Mouse (Mus musculus): ENCODE measurements around the gene Abhd16b. TPM values are rescaled to one million over a fixed set of nuclear protein-coding genes. Genes with fewer than 3 reads are reported as not detected.

Gene Abhd16b
- total RNA-seq (2014; rRNA removed) (not detected in 2 replicates), polyA plus RNA-seq (2015; fragmentation: Nextera tagmentation; extraction: Ambion mirVana) (not detected in 2 replicates)

DNA sequence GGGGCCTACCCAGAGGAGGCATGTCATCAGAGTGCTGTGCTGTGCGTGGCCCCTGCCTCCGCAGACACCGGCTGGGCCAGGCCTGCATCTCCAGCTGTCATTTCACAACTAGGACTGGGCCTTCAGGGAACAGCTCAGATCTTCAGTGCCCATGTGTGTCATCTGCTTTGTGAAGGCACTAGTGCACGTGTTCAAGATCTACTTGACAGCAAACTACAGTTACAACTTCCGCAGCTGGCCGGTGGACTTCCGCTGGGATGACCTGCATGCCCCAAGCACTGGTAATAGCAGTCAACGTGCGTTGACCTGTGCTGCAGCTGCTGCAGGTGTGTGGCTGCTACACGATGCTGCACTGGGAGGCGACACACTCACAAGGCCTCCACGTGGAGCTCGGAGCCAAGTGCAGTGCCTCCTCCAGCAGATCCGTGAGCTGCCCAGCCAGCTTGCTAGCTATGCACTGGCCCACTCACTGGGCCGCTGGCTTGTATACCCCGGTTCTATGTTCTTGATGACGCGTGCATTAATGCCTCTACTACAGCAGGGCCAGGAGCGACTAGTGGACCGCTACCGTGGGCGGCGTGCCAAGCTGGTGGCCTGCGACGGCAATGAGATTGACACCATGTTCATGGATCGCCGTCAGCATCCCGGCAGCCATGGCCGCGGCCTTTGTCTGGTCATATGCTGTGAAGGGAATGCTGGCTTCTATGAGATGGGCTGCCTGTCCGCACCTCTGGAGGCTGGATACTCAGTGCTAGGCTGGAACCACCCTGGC is at the start of gene Abhd16b:
Gene Abhd16b, plus strand, starts transcription at position 51 of the 772 bp plus-strand sequence.
- no peak within 1 kb of the TSS for H3K4me2 ChIP-seq (ENCODE audit: low read depth)
- ATAC-seq (no peak), DNase-seq (no peak)
- H3K9ac ChIP-seq, result no peak within 1 kb of the TSS
- H3K4me3 ChIP-seq (ENCODE audit: low read depth, low read length), result no peak within 1 kb of the TSS
- H3K27ac ChIP-seq (ENCODE audit: low read depth, low read length), result no peak within 1 kb of the TSS
- H3K4me1 ChIP-seq (ENCODE audit: insufficient read depth), result peaks cover 5% of the 10 kb centered on the region; the same call in 1 of the 2 replicates
- no peaks in the 10 kb centered on the region for H3K9me3 ChIP-seq (ENCODE audit: low read length)
- WGBS, result 85% methylated on average over 31 of the region's 31 CpGs
- TF ChIP-seq CTCF (IDR thresholded peaks at IDR 0.05; ENCODE audit: low read depth), result no peak
- no peaks in the 10 kb centered on the region for H3K36me3 ChIP-seq (ENCODE audit: insufficient read depth)
- H3K27me3 ChIP-seq (ENCODE audit: insufficient read depth, low read length), result no peaks in the 10 kb centered on the region

DNA sequence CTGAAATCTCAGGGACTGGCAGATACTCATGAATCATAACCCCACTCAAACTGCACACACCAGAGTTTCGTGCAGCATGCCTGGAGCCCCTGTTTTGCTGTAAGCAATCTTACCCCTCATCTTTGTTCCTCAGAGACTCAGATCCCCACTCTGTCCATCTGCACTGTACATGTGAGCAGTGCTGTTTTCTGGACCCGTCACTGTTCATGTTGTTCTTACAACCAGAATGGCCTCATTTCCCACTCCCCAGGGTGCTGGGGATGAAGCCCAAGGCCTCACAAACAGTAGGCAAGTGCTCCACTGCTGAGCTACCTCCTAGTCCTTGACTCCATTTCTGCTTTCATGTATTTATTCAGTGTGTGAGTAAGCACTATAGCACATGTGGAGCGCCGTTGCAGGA is 40.8 kb upstream of the Abhd16b start:
- no peak for TF ChIP-seq CTCF (IDR thresholded peaks at IDR 0.05; ENCODE audit: low read depth)
- ATAC-seq, result no peak
- WGBS, result 79% methylated on average over 4 of the region's 4 CpGs
- no peaks in the 10 kb centered on the region for H3K36me3 ChIP-seq (ENCODE audit: insufficient read depth)
- no peak overlapping the region for H3K27ac ChIP-seq (ENCODE audit: low read depth, low read length)
- H3K27me3 ChIP-seq (ENCODE audit: insufficient read depth, low read length), result 0 out of 2 replicates have a peak, but pooled peaks cover 2% of the 10 kb centered on the region
- H3K9me3 ChIP-seq (ENCODE audit: low read length), result no peaks in the 10 kb centered on the region
- no peak overlapping the region for H3K4me3 ChIP-seq (ENCODE audit: low read depth, low read length)
- DNase-seq, result no peak
- H3K4me2 ChIP-seq (ENCODE audit: low read depth), result no peak overlapping the region
- no peaks in the 10 kb centered on the region for H3K4me1 ChIP-seq (ENCODE audit: insufficient read depth)
- H3K9ac ChIP-seq, result no peak overlapping the region

DNA sequence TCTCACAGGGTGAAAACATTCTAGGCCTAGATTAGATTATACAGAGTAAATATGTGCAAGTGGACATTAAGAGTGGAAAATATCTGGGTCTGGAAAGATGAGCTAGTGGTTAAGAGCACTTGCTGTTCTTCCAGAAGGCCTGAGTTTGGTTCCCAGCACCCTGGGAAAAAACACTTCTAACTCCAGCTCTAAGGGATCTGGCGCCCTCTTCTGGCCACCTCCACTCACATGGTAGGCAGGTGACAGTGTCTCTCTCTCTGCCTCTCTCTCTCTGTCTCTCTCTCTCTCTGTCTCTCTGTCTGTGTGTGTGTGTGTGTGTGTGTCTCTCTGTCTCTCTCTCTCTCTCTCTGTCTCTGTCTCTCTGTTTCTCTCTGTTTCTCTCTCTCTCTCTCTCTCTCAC is 39.7 kb upstream of the Abhd16b start:
- Histone ChIP-seq H3K9me3 (ENCODE audit: low read length) (no peaks in the 10 kb centered on the region), H3K27ac (ENCODE audit: low read depth, low read length) (no peak overlapping the region), H3K27me3 (ENCODE audit: insufficient read depth, low read length) (0 out of 2 replicates have a peak, but pooled peaks cover 2% of the 10 kb centered on the region), H3K4me1 (ENCODE audit: insufficient read depth) (no peaks in the 10 kb centered on the region), H3K36me3 (ENCODE audit: insufficient read depth) (no peaks in the 10 kb centered on the region), H3K9ac (no peak overlapping the region), H3K4me3 (ENCODE audit: low read depth, low read length) (no peak overlapping the region), H3K4me2 (ENCODE audit: low read depth) (no peak overlapping the region)
- 60% methylated on average over 1 of the region's 1 CpGs for WGBS
- no peak for TF ChIP-seq CTCF (IDR thresholded peaks at IDR 0.05; ENCODE audit: low read depth)
- ATAC-seq, result no peak
- DNase-seq, result no peak

- no peaks in the 10 kb centered on the region for H3K4me1 ChIP-seq (ENCODE audit: insufficient read depth)
- H3K36me3 ChIP-seq (ENCODE audit: insufficient read depth), result no peaks in the 10 kb centered on the region
- H3K4me2 ChIP-seq (ENCODE audit: low read depth), result no peak overlapping the region
- WGBS, result 86% methylated on average over 2 of the region's 2 CpGs
- no peak overlapping the region for H3K27ac ChIP-seq (ENCODE audit: low read depth, low read length)
- no peak for DNase-seq
- no peak for ATAC-seq
- 0 out of 2 replicates have a peak, but pooled peaks cover 2% of the 10 kb centered on the region for H3K27me3 ChIP-seq (ENCODE audit: insufficient read depth, low read length)
- no peaks in the 10 kb centered on the region for H3K9me3 ChIP-seq (ENCODE audit: low read length)
- no peak for TF ChIP-seq CTCF (IDR thresholded peaks at IDR 0.05; ENCODE audit: low read depth)
- no peak overlapping the region for H3K9ac ChIP-seq
- no peak overlapping the region for H3K4me3 ChIP-seq (ENCODE audit: low read depth, low read length)
Observed at GRCm38 (mm10) chr2:181455899-181456298, 37.1 kb upstream of the Abhd16b start.

DNA sequence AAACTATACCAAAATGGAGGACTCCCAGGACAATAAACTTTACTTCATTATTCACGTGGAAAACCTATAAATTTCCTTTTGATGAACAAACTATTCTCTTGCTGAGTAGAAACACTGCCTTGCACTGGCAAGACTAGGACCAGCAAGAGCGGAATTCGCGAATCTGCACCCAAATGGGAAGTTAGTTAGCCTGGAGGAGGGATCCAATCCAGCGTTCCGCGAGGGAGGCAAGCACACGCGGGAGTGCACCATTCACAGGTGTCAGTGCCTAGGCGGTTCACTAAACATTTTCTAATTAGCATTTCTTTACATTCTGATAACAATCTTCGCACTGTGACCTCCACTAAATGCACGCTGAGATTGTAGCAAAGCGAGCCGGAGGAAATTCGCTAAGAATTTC is 35.2 kb upstream of the Abhd16b start:
- H3K4me1 ChIP-seq (ENCODE audit: insufficient read depth), result no peaks in the 10 kb centered on the region
- DNase-seq (peak; percentile 23), ATAC-seq (no peak)
- H3K4me3 ChIP-seq (ENCODE audit: low read depth, low read length), result peak overlapping the region; percentile 85
- no peak for TF ChIP-seq CTCF (IDR thresholded peaks at IDR 0.05; ENCODE audit: low read depth)
- H3K36me3 ChIP-seq (ENCODE audit: insufficient read depth), result no peaks in the 10 kb centered on the region
- no peak overlapping the region for H3K27ac ChIP-seq (ENCODE audit: low read depth, low read length)
- H3K27me3 ChIP-seq (ENCODE audit: insufficient read depth, low read length), result 0 out of 2 replicates have a peak, but pooled peaks cover 2% of the 10 kb centered on the region
- H3K4me2 ChIP-seq (ENCODE audit: low read depth), result peak overlapping the region; percentile 98
- H3K9me3 ChIP-seq (ENCODE audit: low read length), result no peaks in the 10 kb centered on the region
- 2% methylated on average over 15 of the region's 15 CpGs for WGBS
- H3K9ac ChIP-seq, result no peak overlapping the region; the same call in 1 of the 2 replicates

DNA sequence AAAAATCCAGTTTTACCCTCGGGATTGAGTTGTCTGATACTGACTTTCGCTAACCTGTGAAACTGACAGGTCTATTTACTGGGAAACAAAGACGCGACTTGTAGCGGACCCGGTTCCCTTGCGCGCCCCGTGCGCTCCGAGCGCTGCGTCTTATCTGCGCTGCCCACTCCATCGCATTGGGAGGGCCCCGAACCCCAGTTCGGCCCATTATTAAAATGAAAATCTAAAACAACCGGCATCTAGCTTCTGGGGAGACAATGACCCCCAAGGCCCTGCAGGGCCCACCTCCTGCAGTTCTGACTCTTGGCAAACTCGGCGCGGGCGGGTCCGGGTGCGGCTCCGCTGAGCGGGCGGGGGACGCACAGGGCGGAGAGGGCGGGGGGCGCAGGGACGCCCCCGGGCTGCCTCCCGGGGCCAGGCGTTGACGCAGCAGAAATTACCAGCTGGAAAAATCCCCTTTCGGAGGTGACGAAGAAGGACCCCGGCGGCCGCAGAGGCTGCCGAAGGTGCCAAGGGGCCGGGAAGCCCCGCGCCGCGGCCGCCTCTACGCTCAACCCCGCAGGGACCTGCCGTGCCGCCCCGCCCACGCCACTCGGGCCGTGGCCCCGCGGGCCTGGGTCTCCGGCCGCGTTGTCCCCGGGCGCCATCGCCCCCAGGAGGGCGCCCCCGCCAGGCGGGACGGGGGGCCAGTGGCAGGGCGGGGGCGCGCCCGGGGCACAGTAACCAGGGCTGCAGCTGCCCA is 34.4 kb upstream of the Abhd16b start:
- Histone ChIP-seq H3K27ac (ENCODE audit: low read depth, low read length) (no peak overlapping the region), H3K9ac (peak overlapping the region; percentile 69), H3K36me3 (ENCODE audit: insufficient read depth) (no peaks in the 10 kb centered on the region), H3K9me3 (ENCODE audit: low read length) (no peaks in the 10 kb centered on the region), H3K4me1 (ENCODE audit: insufficient read depth) (no peaks in the 10 kb centered on the region), H3K4me2 (ENCODE audit: low read depth) (peak overlapping the region; percentile 98), H3K27me3 (ENCODE audit: insufficient read depth, low read length) (0 out of 2 replicates have a peak, but pooled peaks cover 2% of the 10 kb centered on the region), H3K4me3 (ENCODE audit: low read depth, low read length) (peak overlapping the region; percentile 85)
- TF ChIP-seq CTCF (IDR thresholded peaks at IDR 0.05; ENCODE audit: low read depth), result no peak
- ATAC-seq (peak; percentile 6; the same call in 1 of the 2 replicates), DNase-seq (peak; percentile 37)
- WGBS, result 2% methylated on average over 66 of the region's 72 CpGs

All from forebrain, postnatal 0 days (tissue).